Mouse (Mus musculus): ENCODE results near the gene Psen2. TPM values are rescaled to one million over a fixed set of nuclear protein-coding genes. Genes with fewer than 3 reads are reported as not detected.

The Psen2 gene
- total and polyA plus RNA-seq, 3 experiments, result 23.4 to 46.1 (median 45.3) TPM

- Histone ChIP-seq H3K79me2 (replicated peaks; ENCODE audit: control insufficient read depth, extremely low read depth, insufficient read depth, poor library complexity, severe bottlenecking) (no peaks in the 10 kb centered on the region), H3K27ac (ENCODE audit: insufficient read depth, low read depth) (no peak overlapping the region), H3K9me3 (replicated peaks; ENCODE audit: low read length) (no peaks in the 10 kb centered on the region), H3K4me2 (ENCODE audit: insufficient read depth, low read depth, poor library complexity, severe bottlenecking) (no peak overlapping the region), H3K9ac (ENCODE audit: insufficient read depth, low read depth) (no peak overlapping the region), H3K36me3 (replicated peaks in 1 of 2; ENCODE audit: control insufficient read depth in 1 of 2, insufficient read depth in 1 of 2, low read length in 1 of 2) (no peaks in the 10 kb centered on the region), H3K4me1 (ENCODE audit: control insufficient read depth in 1 of 2, insufficient read depth in 2 of 2) (peaks cover 6 to 18% of the 10 kb centered on the region in 2 experiments), H3K27me3 (replicated peaks) (peaks cover 3% of the 10 kb centered on the region), H3K4me3 (replicated peaks in 1 of 3; ENCODE audit: low read depth in 2 of 3, low read length in 2 of 3, poor library complexity in 1 of 3) (no peak overlapping the region)
- dilution Hi-C loops (cut with MboI; ENCODE audit: extremely low pct_ligation_motif_present, extremely low pct_unique_long_range_greater_than_20kb, low sequenced_read_pairs), result no loop called here
- DNase-seq (ENCODE audit: extremely low read depth), result no peak
- TF ChIP-seq POLR2AphosphoS2 (IDR thresholded peaks at IDR 0.05; ENCODE audit: low read depth, low read length), result no peak
- TF ChIP-seq E2F4 (IDR thresholded peaks at IDR 0.05; ENCODE audit: insufficient replicate concordance, low read depth, low read length), result no peak
- TF ChIP-seq MAZ (IDR thresholded peaks at IDR 0.05; ENCODE audit: low read depth, low read length), result no peak
- no peak for TF ChIP-seq MYC (IDR thresholded peaks at IDR 0.05; ENCODE audit: low read depth, low read length)
- TF ChIP-seq TBP (conservative IDR thresholded peaks at IDR 0.05; ENCODE audit: low read depth, low read length), result no peak
- in situ Hi-C loops (cut with MboI; ENCODE audit: low pct_ligation_motif_present, low pct_unique_long_range_greater_than_20kb, low sequenced_read_pairs), result no loop called here
Measured at GRCm38 (mm10) chr1:180307661-180308060, 44.4 kb upstream of the Psen2 start.

DNA sequence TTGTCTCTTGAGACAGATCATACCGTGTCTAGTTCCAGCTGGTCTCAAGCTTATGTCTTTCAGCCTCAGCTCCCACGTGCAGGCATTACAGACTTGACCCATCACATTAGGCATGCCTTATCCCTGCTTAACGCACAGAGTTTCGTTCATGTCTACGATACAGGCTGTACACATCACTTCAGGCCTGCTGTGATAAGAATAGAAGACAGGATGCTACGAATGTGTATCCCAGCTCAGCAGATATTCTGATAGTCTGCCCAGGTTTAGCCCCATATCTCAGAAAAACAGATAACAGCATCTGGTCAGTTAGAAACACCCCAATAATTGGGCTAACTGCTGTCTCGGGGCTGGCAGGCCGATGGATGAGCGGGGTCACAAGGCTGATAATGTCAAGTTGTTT lies 43.7 kb upstream of the Psen2 start:
- Histone ChIP-seq H3K4me3 (replicated peaks in 1 of 3; ENCODE audit: low read depth in 2 of 3, low read length in 2 of 3, poor library complexity in 1 of 3) (no peak overlapping the region), H3K79me2 (replicated peaks; ENCODE audit: control insufficient read depth, extremely low read depth, insufficient read depth, poor library complexity, severe bottlenecking) (no peaks in the 10 kb centered on the region), H3K36me3 (replicated peaks in 1 of 2; ENCODE audit: control insufficient read depth in 1 of 2, insufficient read depth in 1 of 2, low read length in 1 of 2) (no peaks in the 10 kb centered on the region), H3K4me2 (ENCODE audit: insufficient read depth, low read depth, poor library complexity, severe bottlenecking) (no peak overlapping the region), H3K9ac (ENCODE audit: insufficient read depth, low read depth) (no peak overlapping the region), H3K9me3 (replicated peaks; ENCODE audit: low read length) (no peaks in the 10 kb centered on the region), H3K27ac (ENCODE audit: insufficient read depth, low read depth) (no peak overlapping the region), H3K27me3 (replicated peaks) (peaks cover 3% of the 10 kb centered on the region), H3K4me1 (ENCODE audit: control insufficient read depth in 1 of 2, insufficient read depth in 2 of 2) (peaks cover 5 to 10% of the 10 kb centered on the region in 2 experiments)
- dilution Hi-C loops (cut with MboI; ENCODE audit: extremely low pct_ligation_motif_present, extremely low pct_unique_long_range_greater_than_20kb, low sequenced_read_pairs) (no loop called here), in situ Hi-C loops (cut with MboI; ENCODE audit: low pct_ligation_motif_present, low pct_unique_long_range_greater_than_20kb, low sequenced_read_pairs) (no loop called here)
- no peak for DNase-seq (ENCODE audit: extremely low read depth)
- TF ChIP-seq MYC (IDR thresholded peaks at IDR 0.05; ENCODE audit: low read depth, low read length) (no peak), ZC3H11A (IDR thresholded peaks at IDR 0.05; ENCODE audit: low read depth, low read length) (no peak), MAX (IDR thresholded peaks at IDR 0.05; ENCODE audit: low read length) (no peak), SIN3A (IDR thresholded peaks at IDR 0.05; ENCODE audit: low read length) (no peak), NELFE (IDR thresholded peaks at IDR 0.05; ENCODE audit: low read depth, low read length) (no peak), ZKSCAN1 (IDR thresholded peaks at IDR 0.05; ENCODE audit: borderline replicate concordance, low read depth, low read length) (no peak), ELF1 (IDR thresholded peaks at IDR 0.05; ENCODE audit: low read depth, low read length) (no peak)

- H3K4me3 ChIP-seq (replicated peaks in 1 of 3; ENCODE audit: low read depth in 2 of 3, low read length in 2 of 3, poor library complexity in 1 of 3), result no peak overlapping the region
- H3K79me2 ChIP-seq (replicated peaks; ENCODE audit: control insufficient read depth, extremely low read depth, insufficient read depth, poor library complexity, severe bottlenecking), result no peaks in the 10 kb centered on the region
- peaks cover 2% of the 10 kb centered on the region for H3K27me3 ChIP-seq (replicated peaks)
- H3K9me3 ChIP-seq (replicated peaks; ENCODE audit: low read length), result no peaks in the 10 kb centered on the region
- TF ChIP-seq PAX5 (IDR thresholded peaks at IDR 0.05; ENCODE audit: low read length) (no peak), RAD21 (IDR thresholded peaks at IDR 0.05; ENCODE audit: low read depth, low read length) (no peak), NRF1 (IDR thresholded peaks at IDR 0.05; ENCODE audit: low read depth, low read length) (no peak), SMC3 (IDR thresholded peaks at IDR 0.05; ENCODE audit: low read depth, low read length) (no peak)
- no peak overlapping the region for H3K4me2 ChIP-seq (ENCODE audit: insufficient read depth, low read depth, poor library complexity, severe bottlenecking)
- dilution Hi-C loops (cut with MboI; ENCODE audit: extremely low pct_ligation_motif_present, extremely low pct_unique_long_range_greater_than_20kb, low sequenced_read_pairs), result no loop called here
- in situ Hi-C loops (cut with MboI; ENCODE audit: low pct_ligation_motif_present, low pct_unique_long_range_greater_than_20kb, low sequenced_read_pairs), result no loop called here
- H3K9ac ChIP-seq (ENCODE audit: insufficient read depth, low read depth), result no peak overlapping the region
- H3K27ac ChIP-seq (ENCODE audit: insufficient read depth, low read depth), result no peak overlapping the region
- H3K4me1 ChIP-seq (ENCODE audit: control insufficient read depth in 1 of 2, insufficient read depth in 2 of 2), result peaks cover 3 to 23% of the 10 kb centered on the region in 2 experiments; a peak in 3 of 4 replicates
- no peaks in the 10 kb centered on the region for H3K36me3 ChIP-seq (replicated peaks in 1 of 2; ENCODE audit: control insufficient read depth in 1 of 2, insufficient read depth in 1 of 2, low read length in 1 of 2)
- peak; percentile 24 for DNase-seq (ENCODE audit: extremely low read depth)
Measured at GRCm38 (mm10) chr1:180303600-180303999, 40.4 kb upstream of the Psen2 start.

Measured in CH12.LX (cell line).